Mouse (Mus musculus): ENCODE results near the gene Prcd.
A peak's percentile ranks its signal among the peaks of the same experiment; 100 is the strongest.
"Not testable (repeated sequence)": the region's sequence is repeated elsewhere in the genome, so short reads cannot be mapped to it uniquely, and the experiment has no call there.

The Prcd gene

DNA sequence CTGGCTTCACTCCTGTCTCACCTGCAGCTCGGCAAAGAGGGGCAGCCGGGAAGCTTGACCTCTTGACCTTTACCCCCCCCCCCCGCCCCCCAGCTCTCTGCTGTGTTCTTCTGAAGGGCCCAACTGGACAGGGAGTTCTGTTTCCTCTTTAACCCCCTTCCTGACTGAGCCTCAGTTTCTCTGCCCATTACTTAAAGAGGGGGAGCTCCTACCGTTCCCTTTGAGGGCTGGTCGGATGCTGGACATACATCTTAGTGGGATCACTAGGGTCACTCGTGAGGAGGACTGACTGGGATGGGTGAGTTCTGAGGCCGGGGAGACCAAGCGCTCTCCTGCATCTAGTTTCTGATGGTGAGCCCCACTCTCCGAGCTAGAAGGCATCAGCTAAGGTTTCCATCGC, at the start of gene Prcd:
Prcd (plus strand) TSS at position 301 of the 400 bp plus-strand sequence.
- no peak for DNase-seq

DNA sequence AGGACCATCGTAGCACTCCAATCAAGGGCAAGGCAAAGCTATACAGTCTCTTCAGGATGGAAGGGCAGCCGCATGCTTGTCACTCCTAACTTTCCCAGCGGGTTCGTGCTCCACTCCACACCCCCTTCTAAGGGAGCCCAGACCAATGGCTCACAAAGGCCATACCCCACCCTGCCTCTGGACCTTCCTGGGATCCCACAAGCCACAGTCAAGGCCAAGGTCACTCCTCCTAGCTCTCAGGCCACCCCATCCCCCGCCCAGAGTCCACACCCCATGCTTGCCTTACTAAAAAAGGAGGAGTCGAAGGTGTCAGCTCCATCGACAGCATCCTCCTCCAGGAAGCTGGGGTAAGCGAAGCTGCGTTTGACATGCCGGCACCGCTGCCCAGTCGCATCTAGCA, 49.2 kb upstream of the Prcd start:
- no peak for DNase-seq

DNA sequence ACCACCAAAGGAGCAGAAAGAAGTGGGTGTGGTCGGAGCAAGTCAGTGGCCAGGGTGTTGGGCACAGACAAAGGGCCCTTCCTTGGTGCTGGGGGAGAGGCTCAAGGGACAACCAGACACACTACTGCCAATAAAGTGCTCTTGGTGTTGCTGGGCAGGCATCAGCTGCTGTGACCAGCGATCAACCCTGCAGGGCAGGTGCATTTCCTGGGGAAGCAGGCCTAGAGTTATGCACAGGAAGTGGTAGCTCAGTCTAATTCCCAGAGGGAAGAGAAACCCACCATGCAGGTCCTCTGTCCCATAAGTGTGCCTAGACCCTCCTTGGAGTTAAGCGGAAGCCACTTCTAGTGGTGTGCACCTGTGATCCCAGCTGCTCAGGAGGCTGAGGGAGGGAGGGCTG, 45.6 kb upstream of the Prcd start:
- DNase-seq = no peak

DNA sequence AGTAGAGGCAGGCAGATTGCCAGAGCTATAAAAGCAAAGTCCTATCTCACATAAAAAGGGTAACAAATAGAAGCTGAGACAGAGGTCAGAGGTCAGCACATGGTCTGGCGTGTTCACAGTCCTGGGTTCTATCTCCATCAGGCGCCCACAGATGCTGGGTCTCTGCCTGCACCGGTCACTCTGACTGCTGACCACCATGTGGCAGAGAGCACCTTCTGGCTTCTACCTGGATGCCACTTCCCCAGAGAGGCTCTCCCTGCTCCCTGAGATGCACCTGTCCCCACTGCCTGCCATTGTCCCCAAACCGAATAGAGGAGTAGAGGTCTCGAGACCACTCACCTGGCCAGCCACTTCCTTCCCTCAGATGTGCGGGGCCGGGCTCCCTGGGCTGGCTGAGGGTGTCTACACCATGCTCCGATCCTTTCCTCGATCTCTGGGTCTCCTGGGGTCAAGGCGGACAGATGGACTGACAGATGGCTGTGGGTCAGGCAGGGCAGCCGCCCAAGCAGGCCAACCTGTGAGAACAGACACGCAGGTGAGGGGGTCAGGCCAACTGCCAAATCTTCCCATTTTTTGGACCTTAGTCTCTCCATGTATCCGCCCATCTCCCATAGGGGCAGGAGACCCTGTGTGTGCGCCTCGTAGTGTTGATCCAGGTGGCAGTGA, 43.2 kb upstream of the Prcd start:
- no peak for DNase-seq

DNA sequence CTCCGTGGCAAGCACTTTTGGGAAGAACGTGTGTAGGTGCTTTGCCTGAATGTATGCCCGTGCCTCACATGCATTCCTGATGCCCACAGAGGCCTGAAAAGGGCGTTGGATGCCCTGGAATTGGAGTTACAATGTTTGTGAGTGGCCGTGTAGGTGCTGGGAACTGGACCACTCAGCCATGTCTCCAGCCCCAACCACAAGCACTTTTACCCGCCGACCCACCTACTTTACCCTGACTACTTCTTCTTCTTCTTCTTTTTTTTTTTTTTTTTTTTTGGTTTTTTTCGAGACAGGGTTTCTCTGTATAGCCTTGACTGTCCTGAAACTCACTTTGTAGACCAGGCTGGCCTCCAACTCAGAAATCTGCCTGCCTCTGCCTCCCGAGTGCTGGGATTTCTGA, 42.2 kb upstream of the Prcd start:
- DNase-seq = not testable (repeated sequence)

DNA sequence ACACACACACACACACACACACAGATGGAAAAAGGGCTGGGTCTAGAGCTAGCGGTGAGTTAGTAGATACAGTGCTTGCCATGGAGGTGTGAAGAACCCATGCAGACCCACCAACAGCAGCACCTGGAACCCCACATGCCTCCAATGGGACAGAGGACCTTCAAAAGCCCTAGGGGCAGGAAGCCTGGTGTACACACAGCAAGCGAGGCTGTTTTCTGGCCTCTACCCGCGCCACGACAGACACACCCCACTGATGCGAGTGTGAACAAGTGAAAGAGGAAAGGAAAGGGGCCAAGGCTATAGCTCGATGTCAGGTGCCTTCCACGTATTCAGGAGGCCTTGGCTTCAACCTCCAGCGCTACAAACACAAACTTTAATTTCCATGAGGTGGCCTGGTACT, 41.5 kb upstream of the Prcd start:
- DNase-seq = no peak

DNA sequence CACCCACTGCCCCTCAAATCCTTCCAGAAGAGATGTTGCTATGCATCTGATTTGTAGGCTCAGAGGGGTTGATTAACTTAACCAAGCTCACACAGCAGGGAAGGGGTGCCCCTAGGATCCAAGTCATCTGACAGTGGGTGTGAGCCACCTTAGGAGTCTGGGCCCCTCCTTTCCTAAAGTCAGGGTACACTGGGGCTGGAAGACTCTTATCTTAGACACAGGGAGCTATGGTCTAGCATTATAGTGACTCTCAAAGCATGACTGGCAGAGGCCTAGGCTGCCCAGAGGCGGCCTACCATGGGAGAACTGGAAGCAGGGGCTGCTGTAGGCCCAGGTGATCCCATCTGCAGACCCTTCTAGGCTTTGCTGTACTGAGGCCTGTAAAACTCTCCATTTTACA, 40.8 kb upstream of the Prcd start:
- no peak for DNase-seq

DNA sequence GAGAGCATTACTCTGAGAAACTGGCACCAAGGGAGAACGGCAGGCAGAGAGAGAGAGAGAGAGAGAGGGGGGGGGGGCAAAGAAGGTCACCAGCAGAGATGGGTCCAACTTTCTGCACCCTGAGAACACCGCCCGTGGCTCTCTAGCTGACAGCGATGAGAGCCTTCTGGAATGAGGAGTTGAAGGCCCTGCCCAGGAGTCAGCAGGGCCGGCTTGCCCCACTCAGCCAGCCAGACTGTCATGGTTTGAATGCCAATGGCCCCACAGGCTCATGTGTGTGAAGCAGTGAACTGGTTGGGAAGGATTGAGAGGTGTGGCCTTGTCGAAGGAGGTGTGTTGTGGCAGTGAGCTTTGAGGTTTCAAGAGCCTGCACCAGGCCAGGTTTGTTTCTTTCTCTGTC, 40.1 kb upstream of the Prcd start:
- no peak for DNase-seq

DNA sequence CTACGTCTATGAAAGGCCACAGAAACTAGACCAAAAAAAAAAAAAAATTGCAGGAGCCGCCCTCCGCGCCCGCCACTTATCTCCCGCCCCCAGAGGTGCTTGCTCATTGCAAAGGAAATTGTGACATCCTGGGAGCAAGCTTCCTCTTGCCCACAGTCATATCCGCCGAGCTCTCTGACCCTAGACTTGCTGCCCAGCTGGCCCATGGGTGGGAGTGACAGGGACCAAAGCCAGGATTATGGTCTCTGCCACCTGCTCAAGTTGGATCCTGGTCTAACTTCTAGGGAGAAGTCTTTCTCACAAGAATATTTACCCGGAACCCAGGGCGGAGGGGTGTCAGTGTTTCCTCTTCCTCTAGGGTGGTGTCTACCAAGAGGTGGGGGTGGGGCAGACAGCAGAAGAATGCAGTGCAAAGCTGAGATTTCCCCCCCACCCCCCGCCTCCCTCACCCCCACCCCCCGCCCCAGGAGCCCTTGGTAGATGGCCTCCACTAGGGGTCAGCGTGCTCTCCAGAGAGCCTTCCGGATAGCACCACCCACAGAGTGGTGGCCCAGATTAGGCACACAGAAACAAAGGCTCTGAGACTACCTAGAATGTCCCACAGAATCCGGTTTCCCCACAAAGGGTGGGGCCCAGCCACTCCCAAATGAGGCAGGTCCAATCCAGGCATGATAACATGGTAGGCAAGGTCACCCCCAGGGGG, 37.4 kb upstream of the Prcd start:
- peak; percentile 74 for DNase-seq

DNA sequence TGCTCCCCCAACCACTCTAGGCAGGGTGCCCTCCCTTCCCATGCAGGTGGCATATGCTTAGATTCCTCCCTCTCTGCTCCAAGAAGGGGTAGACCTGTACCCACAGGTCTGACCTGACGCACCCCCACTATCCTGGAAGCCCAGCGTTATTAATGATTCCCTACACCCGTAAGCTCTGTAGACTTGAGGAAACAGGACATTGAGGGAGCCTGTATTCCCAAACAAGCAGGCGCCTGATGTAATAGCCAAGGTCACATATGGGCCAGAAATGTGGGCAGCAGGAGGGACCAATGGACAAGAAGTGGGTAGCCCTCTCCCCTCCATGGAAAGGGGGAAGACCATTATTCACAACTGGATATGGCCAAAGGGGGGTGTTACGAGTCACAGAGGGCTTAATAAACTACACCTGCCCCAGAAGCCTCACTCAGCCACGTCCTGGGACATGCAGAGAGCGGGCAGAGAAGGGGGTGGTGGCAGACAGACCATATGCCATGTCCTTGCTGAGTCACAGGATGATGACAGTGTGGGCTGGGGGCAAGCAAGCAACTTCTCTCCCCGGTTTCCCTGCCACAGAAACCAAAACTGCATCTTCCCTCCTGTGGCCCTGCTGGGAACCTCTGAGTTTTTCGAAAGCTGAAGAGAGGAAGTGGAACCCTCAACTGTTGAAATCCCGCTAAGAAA, 36.8 kb upstream of the Prcd start:
- no peak for DNase-seq

DNA sequence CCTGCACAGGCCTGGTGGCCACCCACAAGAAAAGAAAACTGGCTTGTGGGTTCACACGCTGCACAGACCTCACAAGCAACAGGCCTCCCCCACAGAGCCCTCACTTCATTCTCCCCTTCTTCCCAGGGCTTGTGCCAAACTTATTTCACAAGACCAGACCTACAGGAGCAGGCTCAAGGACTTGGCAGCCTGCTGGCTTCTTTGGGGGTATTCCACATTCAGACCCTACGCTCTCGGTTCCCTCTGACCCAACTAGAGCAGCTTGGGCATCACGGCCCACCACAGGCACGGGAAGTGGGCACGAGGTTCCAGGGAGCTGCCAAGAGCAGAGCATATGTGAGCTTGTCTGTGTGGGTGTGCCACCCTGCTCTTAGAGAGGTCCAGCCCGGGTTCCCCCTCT, 35.7 kb upstream of the Prcd start:
- DNase-seq = peak; percentile 57

DNA sequence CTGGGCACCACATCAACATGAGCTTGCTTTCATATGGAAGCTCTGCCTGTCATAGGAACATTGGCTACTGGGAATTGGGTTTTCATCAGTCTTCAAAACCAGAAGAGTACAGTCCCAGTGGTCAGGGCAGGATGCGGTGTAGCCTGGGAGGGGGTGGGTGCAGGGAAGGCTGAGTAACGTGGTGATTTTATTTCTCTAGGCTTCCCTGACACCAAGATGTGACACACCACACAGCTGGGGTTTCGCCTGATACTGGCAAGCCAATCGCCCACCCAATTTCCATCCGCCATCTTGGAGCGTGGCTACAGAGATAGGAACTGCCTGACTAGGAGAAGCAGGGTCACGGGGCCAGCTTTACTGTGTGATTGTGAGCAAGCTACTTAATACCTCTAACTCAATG, 34.7 kb upstream of the Prcd start:
- DNase-seq = no peak

DNA sequence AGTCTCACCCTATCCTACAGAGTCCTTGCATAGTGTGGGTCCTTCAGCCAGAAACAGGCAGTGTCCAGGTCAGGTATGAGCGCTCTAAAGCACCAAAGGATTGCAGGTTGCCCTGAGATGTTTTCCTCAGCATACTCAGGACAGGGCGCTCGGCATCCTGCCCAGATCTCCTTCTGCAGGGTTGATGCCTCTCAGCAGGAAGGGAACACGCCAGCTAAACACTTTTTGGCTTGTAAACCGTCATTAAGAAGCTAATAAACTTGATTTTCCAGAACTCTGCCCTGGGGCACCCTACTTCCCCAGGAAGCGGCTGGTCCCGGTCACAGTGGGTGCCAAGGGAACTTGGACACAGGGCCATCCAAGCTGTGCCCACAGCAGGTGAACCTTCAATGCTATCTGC, 34.2 kb upstream of the Prcd start:
- peak; percentile 80 for DNase-seq

DNA sequence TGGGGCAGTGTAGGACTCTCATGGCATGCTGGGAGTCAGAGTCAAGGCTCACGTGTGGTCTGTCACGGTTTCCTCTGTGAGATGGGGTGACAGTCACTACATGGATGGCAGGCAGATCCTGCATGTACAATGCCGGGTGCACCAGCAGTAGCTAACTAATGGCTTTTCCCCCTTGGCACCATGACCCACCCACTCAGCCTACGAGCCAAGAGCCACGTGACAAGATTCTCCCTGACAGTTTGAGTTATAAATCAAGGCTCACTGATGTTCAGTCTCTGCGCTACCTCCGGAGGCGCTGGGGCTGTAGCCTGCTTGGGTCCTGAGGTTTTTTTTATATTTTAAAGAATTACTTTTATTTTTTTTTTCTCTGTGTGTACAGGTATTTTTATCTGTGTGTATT, 33.8 kb upstream of the Prcd start:
- no peak for DNase-seq

DNA sequence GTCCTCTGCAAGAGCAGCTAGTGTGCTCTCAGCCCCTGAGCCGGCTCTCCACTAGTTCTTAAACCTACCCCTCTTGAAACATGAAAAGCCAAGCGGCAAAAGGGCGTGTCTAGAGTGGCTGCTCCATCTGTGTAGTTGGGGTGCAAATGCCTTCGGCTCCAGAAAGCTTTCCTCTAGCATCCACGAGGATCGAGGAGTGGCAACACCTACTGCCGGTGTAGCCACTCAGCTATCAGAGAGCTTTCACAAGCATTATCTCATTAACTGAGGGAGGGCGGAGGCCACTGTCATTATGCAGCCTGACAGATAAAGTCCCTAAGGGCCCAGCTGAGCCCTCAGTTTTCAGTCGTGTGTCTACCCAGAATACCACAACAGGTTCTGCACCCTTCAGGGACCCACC, 33.3 kb upstream of the Prcd start:
- DNase-seq = peak; percentile 60

DNA sequence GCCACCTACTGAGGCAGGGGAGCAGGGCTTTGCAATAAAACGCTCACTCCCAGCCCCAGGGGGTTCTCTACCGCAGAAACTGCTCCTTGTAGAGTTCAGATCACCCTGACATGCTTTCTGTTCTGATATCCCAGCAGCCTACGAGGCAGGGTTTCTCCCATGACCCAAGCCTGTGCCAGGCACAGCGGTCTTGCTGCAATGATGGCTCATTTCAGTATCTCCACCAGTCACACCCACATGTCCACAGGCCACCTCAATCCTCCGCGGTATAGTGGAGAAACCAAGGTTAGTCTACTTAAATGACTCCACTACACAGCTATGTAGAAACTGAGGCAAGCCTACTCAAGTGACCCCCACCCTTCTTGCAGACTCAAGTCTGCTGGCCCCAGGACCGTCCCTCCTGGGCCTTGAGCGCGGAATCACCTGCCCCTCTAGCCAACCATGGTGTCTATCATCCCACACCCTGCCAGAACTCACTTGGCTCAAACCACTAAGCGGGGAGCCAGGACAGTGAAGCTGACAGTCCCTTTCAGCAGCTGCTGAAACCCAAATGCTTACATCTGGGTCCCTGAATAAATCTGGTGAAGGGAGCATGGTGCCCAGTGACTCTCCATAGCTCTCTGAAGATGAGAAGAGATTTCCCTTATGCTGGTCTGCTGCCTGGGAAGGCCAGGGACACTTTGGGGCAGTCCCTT, 32.6 kb upstream of the Prcd start:
- DNase-seq = peak; percentile 33

DNA sequence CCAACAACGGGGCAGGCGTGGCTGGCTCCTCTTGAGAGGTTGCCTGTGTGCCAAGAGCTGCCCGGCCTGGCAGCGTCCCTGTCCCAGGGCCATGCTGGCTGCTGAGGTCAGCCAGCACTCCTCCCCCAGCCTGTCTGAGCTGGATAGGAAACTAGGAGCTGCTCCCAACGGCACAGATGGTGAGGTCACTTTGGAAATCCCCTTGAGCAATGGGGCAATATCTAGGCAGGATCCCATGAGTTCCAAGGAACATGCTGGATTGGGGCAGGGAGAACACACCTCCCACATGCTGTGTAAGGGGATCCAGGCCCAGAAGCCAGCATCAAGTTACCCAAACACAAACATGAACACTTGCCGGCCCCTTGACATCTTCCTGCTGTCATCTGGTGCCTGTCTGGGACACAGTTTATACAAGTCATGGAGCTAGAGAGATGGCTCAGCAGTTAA, 32.1 kb upstream of the Prcd start:
- DNase-seq = peak; percentile 88

DNA sequence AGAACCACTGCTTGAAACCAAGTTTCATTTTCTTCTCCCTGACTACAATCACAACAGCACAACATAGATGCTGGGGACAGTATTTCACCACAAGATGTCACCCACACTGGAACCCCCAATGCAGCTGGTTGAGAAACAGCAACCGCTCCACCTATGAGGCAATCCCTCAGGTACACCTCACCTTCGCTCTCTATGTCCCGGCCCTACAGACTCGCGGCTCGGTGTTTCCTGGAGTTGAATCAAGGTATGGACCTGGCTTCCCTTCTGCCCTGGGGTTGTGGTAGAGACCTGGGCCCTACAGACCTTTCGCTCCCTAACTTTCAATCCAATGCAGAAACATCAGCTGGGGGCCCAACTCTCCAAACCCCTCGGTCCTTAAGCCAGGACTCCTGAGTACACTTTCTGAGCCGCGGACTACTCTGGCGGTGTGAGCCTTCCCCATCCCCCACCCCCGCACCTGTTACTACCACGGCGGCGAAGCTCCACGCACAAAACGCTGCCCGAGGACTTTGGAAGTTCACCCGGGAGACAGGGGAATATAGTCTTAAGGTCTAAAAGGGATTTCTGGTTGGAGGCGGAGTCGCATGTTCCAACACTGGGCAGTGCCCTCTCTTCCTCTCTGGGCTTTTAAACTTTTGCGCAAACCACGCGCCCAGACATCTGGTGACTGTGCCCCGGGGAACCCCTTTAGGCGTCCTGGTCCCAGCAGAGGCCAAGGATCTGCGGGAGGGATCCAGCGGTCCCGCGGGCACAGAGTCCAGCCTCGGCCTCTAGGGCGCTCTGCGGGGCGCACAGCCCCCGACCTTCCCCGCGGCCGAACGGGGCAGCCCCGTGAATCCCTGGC, 29.8 kb upstream of the Prcd start:
- no peak for DNase-seq

DNA sequence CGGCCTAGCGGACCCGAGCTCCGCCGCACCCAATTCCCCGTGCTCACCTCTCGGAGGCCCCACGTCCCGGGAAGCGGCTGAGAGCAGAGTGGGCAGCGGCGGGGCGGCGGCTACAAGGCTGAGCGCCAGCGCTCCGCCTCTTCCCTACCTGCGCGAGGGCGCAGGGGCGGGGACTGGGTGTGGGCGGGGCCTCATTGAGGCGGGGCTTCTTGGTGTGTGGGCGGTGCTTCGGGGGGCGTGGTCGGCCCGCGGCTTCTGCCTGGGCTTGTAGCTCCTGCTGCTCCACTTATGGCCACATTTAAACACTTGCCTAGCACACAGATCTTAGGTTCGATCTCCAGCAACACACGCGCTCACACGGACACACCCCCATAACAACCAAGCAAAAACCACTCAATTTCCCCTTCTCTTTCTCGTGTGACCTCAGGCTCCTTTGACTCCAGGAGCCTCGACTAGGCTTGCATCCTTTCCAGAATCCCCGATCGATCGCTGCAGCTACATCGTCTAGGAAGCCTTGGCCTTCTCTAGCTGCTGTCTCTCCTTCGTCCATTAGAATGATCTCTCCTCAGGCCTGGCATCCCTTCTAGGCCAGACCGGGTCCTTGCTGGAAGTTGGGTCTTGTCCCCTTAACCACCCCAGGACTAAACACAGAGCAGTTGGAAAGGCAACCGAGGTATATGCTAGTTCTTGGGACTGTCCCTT, 29.1 kb upstream of the Prcd start:
- peak; percentile 88 for DNase-seq

DNA sequence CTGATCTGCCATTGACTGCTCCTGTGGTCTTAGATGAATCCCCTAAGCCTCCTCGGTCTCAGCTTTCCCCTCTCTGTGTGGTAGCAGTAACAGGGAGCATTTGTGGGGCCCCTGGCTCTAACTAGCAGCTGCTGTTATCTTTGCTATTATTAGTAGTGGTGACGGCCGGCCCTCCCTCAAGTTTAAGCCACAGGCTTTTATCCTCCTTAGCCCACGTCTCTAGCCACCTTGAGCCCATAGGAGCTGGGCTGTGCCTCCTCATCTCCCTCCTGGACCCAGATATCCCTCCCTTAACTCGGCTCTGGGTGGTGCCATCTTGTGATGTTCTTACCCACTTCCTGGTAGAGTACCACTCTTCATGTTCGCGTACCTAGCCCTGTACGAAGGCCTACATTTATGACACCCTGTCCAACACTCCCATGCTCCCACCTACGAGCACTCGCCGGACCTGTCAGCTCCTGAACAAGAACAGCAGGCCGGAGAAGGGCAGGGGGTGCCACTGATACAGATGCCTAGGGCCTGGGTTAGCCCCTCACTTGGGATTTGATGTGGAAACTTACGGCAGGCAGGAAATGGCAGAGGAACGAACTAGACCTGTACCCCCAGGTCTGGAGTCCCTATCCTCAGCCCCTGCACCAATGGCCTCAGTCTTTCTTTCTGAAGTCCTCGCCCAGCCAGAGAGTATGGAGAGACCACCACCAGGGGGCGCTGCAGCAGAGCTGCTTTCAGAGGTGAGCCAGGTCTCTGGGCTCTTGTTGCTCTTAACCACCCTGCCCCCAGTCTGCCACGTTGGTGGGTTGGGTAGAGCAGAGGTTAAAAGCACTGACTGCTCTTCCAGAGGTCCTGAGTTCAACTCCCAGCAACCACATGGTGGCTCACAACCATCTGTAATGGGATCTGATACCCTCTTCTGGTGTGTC, 28.0 kb upstream of the Prcd start:
- DNase-seq = peak; percentile 72
